In genomic region chr10:19613111-19613753, GRCm38 (mm10) we compare ENCODE assay signal across 9 mouse cellular contexts. TPM values are rescaled to one million over a fixed set of nuclear protein-coding genes. Genes with fewer than 3 reads are reported as not detected.
DNase-seq lines count a peak whose midpoint lies in the region; ATAC-seq lines count a peak whose summit lies in the region.
"Had no signal": no experiment of that assay in that cellular context is flagged by ENCODE, and none has a peak within 500 bp of the region (broad histone marks: within the 10 kb centered on the region; RNA-seq: fewer than 3 reads in every experiment).

No protein-coding gene starts in this region.

- H3K4me2 ChIP-seq in midbrain, embryonic 13.5 days (replicated peaks) = no peak overlapping the region
- H3K4me2 ChIP-seq in forebrain, embryonic 11.5 days (ENCODE audit: low read depth, low read length, severe bottlenecking) = no peak overlapping the region

- DNase-seq in adrenal gland, adult (ENCODE audit: inconsistent age in 2 of 2, low spot score in 1 of 2) = peak; percentile 13 to 65
- no peak for DNase-seq in adrenal gland, postnatal 4 days (ENCODE audit: low spot score in 2 of 2)
- DNase-seq in adrenal gland, postnatal 36 days = peak; percentile 36 to 43
- peak; percentile 44 for DNase-seq in heart, postnatal 4 days
- DNase-seq in forebrain, embryonic 11.5 days (ENCODE audit: low spot score) = no peak
- DNase-seq in layer of hippocampus, postnatal 10 days (ENCODE audit: low spot score in 2 of 2) = no peak

- no peaks in the 10 kb centered on the region for H3K9me3 ChIP-seq in midbrain, embryonic 13.5 days
- H3K9me3 ChIP-seq in forebrain, embryonic 11.5 days (ENCODE audit: control insufficient read depth, low read length) = no peaks in the 10 kb centered on the region

- no peaks in the 10 kb centered on the region for H3K27me3 ChIP-seq in midbrain, embryonic 13.5 days
- no peaks in the 10 kb centered on the region for H3K27me3 ChIP-seq in forebrain, embryonic 11.5 days (ENCODE audit: control insufficient read depth, insufficient read depth, low read length)

- no peaks in the 10 kb centered on the region for H3K79me2 ChIP-seq in macrophage (ENCODE audit: inconsistent target)

- H3K27ac ChIP-seq in macrophage = 0 out of 2 replicates have a peak overlapping the region, but pooled peaks have one; percentile 8
- no peak overlapping the region for H3K27ac ChIP-seq in midbrain, embryonic 13.5 days
- H3K27ac ChIP-seq in forebrain, embryonic 11.5 days (ENCODE audit: low read depth, low read length) = no peak overlapping the region

- H3K4me3 ChIP-seq in macrophage (ENCODE audit: inconsistent target) = no peak overlapping the region
- no peak overlapping the region for H3K4me3 ChIP-seq in midbrain, embryonic 13.5 days (replicated peaks)
- no peak overlapping the region for H3K4me3 ChIP-seq in forebrain, embryonic 11.5 days (ENCODE audit: low read depth, low read length)

- ATAC-seq in midbrain, embryonic 13.5 days = no peak
- ATAC-seq in forebrain, embryonic 11.5 days (replicated peaks; ENCODE audit: low FRiP score) = no peak

- WGBS in macrophage (ENCODE audit: missing documents) = 5% methylated on average over 7 of the region's 7 CpGs
- WGBS in midbrain, embryonic 13.5 days = 71% methylated on average over 7 of the region's 7 CpGs
- 78% methylated on average over 7 of the region's 7 CpGs for WGBS in forebrain, embryonic 11.5 days

- H3K36me3 ChIP-seq in macrophage (ENCODE audit: inconsistent target) = peaks cover 20% of the 10 kb centered on the region
- H3K36me3 ChIP-seq in midbrain, embryonic 13.5 days = 0 out of 2 replicates have a peak, but pooled peaks cover 3% of the 10 kb centered on the region
- H3K36me3 ChIP-seq in forebrain, embryonic 11.5 days (ENCODE audit: control insufficient read depth, insufficient read depth, low read length) = no peaks in the 10 kb centered on the region

- H3K4me1 ChIP-seq in midbrain, embryonic 13.5 days (replicated peaks) = 0 out of 2 replicates have a peak, but pooled peaks cover 2% of the 10 kb centered on the region
- no peaks in the 10 kb centered on the region for H3K4me1 ChIP-seq in forebrain, embryonic 11.5 days (replicated peaks; ENCODE audit: control insufficient read depth, insufficient read depth, low read length)

- H3K9ac ChIP-seq in midbrain, embryonic 13.5 days (replicated peaks) = no peak overlapping the region
- no peak overlapping the region for H3K9ac ChIP-seq in forebrain, embryonic 11.5 days (ENCODE audit: low read length)

RNA-seq across cellular contexts. Expression of gene Il22ra2, which starts 8.6 kb away (rescaled TPM):
- total RNA-seq in adrenal gland, postnatal 4 days (2021) = not detected
- total RNA-seq in adrenal gland, postnatal 36 days (2021) = not detected
- not detected for total RNA-seq in heart, postnatal 4 days (2021)
- not detected for total RNA-seq in macrophage (2018; cell fraction: chromatin; rRNA removed)
- not detected for total RNA-seq in macrophage (2018; cell fraction: cytosol; rRNA removed)
- under 1 TPM in 1 of 26 experiments, not detected in 25; 0.65 TPM for total RNA-seq in macrophage (2018; cell fraction: nucleus; rRNA removed)
- not detected in 3 replicates for polyA plus RNA-seq in macrophage (2018)
- polyA plus RNA-seq in midbrain, embryonic 13.5 days (2015; fragmentation: Nextera tagmentation; extraction: Ambion mirVana) = not detected in 2 replicates
- polyA plus RNA-seq in forebrain, embryonic 11.5 days (2014; fragmentation: Nextera tagmentation; extraction: Ambion mirVana) = not detected in 2 replicates
- total RNA-seq in layer of hippocampus, postnatal 10 days (2021) = not detected
- polyA plus RNA-seq: cortical plate, adult 2 months had no signal

RNA-seq across cellular contexts. Expression of gene Ifngr1, which starts 21.5 kb away (rescaled TPM):
- total RNA-seq in adrenal gland, postnatal 4 days (2021) = 10 to 100 TPM; 46.5 to 48.2 TPM
- 10 to 100 TPM; 48.3 to 73.2 TPM for total RNA-seq in adrenal gland, postnatal 36 days (2021)
- total RNA-seq in heart, postnatal 4 days (2021) = 10 to 100 TPM; 31.6 to 32.1 TPM
- 100 to 1,000 TPM in 20 of 26 experiments, 10 to 100 TPM in 6; 26.1 to 449 (median 139) TPM for total RNA-seq in macrophage (2018; cell fraction: chromatin; rRNA removed)
- total RNA-seq in macrophage (2018; cell fraction: cytosol; rRNA removed) = 100 to 1,000 TPM in 25 of 26 experiments, 10 to 100 TPM in 1; 99.1 to 216 (median 133) TPM
- 100 to 1,000 TPM in 25 of 26 experiments, 10 to 100 TPM in 1; 62.6 to 584 (median 228) TPM for total RNA-seq in macrophage (2018; cell fraction: nucleus; rRNA removed)
- polyA plus RNA-seq in macrophage (2018) = 152 to 186 TPM (median 172 TPM) in 3 replicates
- polyA plus RNA-seq in midbrain, embryonic 13.5 days (2015; fragmentation: Nextera tagmentation; extraction: Ambion mirVana) = 19.0 and 20.3 TPM in 2 replicates
- 23.7 and 26.2 TPM in 2 replicates for polyA plus RNA-seq in forebrain, embryonic 11.5 days (2014; fragmentation: Nextera tagmentation; extraction: Ambion mirVana)
- total RNA-seq in layer of hippocampus, postnatal 10 days (2021) = 10 to 100 TPM; 15.7 to 17.7 TPM

Comparison
In these comparisons a context has a peak if more than half of its experiments do, and no peak if none do; other contexts are left out.
1. DNase-seq: peak in adrenal gland, adult (2 of 2), adrenal gland, postnatal 36 days (2 of 2) and heart, postnatal 4 days (single experiment); none in adrenal gland, postnatal 4 days (0 of 2), forebrain, embryonic 11.5 days (single experiment) and layer of hippocampus, postnatal 10 days (0 of 2).